Mouse (Mus musculus) frontal cortex, adult 2 months (tissue): ENCODE data around the gene Mns1. TPM values are rescaled to one million over a fixed set of nuclear protein-coding genes. Genes with fewer than 3 reads are reported as not detected.
A peak's percentile ranks its signal among the peaks of the same experiment; 100 is the strongest.
"Not testable (repeated sequence)": the region's sequence is repeated elsewhere in the genome, so short reads cannot be mapped to it uniquely, and the experiment has no call there.

Experiments
- DNase-seq, 2 experiments: peaks; one replicate each; pipeline ENCODE4 v3.0.0; 2022; ENCODE audit warnings: low spot score in 1 of 2; ENCODE audit errors: extremely low spot score in 1 of 2
- polyA plus RNA-seq: library from polyadenylated mRNA; depleted of rRNA; stranded (reverse); fragments of >200 nt; gene quantifications from 2 replicates; pipeline ENCODE4 v1.2.3, GENCODE M21; 2012; rRNA removed

The Mns1 gene
- polyA plus RNA-seq = 2.3 and 2.5 TPM in 2 replicates

- DNase-seq = peak; percentile 91 to 96
These were observed at the start of gene Mns1 for GRCm38 (mm10) chr9:72437822-72438701. Mns1 (plus strand) TSS chr9:72438011.

GRCm38 (mm10) chr9:72388934-72389333 lies 48.9 kb upstream of the Mns1 start:
- DNase-seq = no peak

GRCm38 (mm10) chr9:72389431-72390002 lies 48.3 kb upstream of the Mns1 start:
- DNase-seq = no peak

GRCm38 (mm10) chr9:72390321-72391077 lies 47.3 kb upstream of the Mns1 start:
- no peak for DNase-seq

GRCm38 (mm10) chr9:72392686-72393085 lies 45.1 kb upstream of the Mns1 start:
- DNase-seq = no peak

- no peak for DNase-seq
These were observed 44.6 kb upstream of the Mns1 start for GRCm38 (mm10) chr9:72393238-72393637.

- no peak for DNase-seq
These were observed 43.9 kb upstream of the Mns1 start for GRCm38 (mm10) chr9:72393869-72394341.

GRCm38 (mm10) chr9:72400121-72400520 lies 37.7 kb upstream of the Mns1 start:
- no peak for DNase-seq

GRCm38 (mm10) chr9:72401769-72402168 lies 36.0 kb upstream of the Mns1 start:
- not testable (repeated sequence) for DNase-seq

- DNase-seq = no peak
These were observed 34.4 kb upstream of the Mns1 start for GRCm38 (mm10) chr9:72403421-72403820.

- no peak for DNase-seq
These were observed 33.4 kb upstream of the Mns1 start for GRCm38 (mm10) chr9:72404446-72404845.

- no peak for DNase-seq
These were observed 32.9 kb upstream of the Mns1 start for GRCm38 (mm10) chr9:72404934-72405333.

- DNase-seq = no peak
These were observed 31.8 kb upstream of the Mns1 start for GRCm38 (mm10) chr9:72405882-72406638.

GRCm38 (mm10) chr9:72408131-72408586 lies 29.7 kb upstream of the Mns1 start:
- peak; percentile 46 to 90 for DNase-seq

GRCm38 (mm10) chr9:72409381-72410225 lies 28.2 kb upstream of the Mns1 start:
- DNase-seq = no peak

GRCm38 (mm10) chr9:72411746-72412145 lies 26.1 kb upstream of the Mns1 start:
- peak in 1 of 2 experiments; percentile 29 for DNase-seq

- DNase-seq = no peak
These were observed 19.4 kb upstream of the Mns1 start for GRCm38 (mm10) chr9:72418443-72418842.

- DNase-seq = no peak
These were observed 17.3 kb upstream of the Mns1 start for GRCm38 (mm10) chr9:72420490-72420889.

GRCm38 (mm10) chr9:72422284-72422683 lies 15.5 kb upstream of the Mns1 start:
- DNase-seq = no peak
